Mouse (Mus musculus): ENCODE measurements around the gene Shld2. TPM values are rescaled to one million over a fixed set of nuclear protein-coding genes. Genes with fewer than 3 reads are reported as not detected.
A peak's percentile ranks its signal among the peaks of the same experiment; 100 is the strongest.

Shld2 gene
- polyA plus RNA-seq, 1 experiment from 2014 or later: 4.8 TPM

DNA sequence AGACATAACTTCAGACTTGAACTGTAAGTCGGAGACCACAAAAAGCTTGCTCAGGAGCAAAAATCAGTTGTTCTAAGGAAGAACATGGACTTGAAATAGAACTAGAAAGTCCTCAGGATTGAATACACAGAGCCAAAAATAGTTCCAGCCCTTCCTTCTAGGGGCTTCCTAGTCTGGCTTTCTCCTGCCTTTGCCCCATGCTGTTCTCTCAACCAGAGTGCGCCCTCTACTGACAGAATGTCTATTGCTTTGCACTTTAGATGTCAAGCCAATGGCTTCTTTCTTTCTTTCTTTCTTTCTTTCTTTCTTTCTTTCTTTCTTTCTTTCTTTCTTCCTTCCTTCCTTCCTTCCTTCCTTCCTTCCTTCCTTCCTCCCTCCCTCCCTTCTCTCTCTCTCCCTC, 101.6 kb downstream of the Shld2 start:
- no peak overlapping the region for H3K9ac ChIP-seq (ENCODE audit: low read depth, low read length)
- H3K36me3 ChIP-seq (ENCODE audit: control insufficient read depth, insufficient read depth, low read length): no peaks in the 10 kb centered on the region
- no peaks in the 10 kb centered on the region for H3K27me3 ChIP-seq (ENCODE audit: control insufficient read depth, insufficient read depth, low read depth, low read length)
- H3K4me2 ChIP-seq (ENCODE audit: low read length): no peak overlapping the region
- no peak for ATAC-seq
- no peak overlapping the region for H3K27ac ChIP-seq (ENCODE audit: low read length)
- H3K4me1 ChIP-seq (ENCODE audit: control insufficient read depth, insufficient read depth, low read length): no peaks in the 10 kb centered on the region
- no peak overlapping the region for H3K4me3 ChIP-seq (ENCODE audit: low read depth, low read length)
- H3K9me3 ChIP-seq (replicated peaks; ENCODE audit: control insufficient read depth, low read length, poor library complexity, severe bottlenecking): no peaks in the 10 kb centered on the region
- 55% methylated on average over 2 of the region's 2 CpGs for WGBS

DNA sequence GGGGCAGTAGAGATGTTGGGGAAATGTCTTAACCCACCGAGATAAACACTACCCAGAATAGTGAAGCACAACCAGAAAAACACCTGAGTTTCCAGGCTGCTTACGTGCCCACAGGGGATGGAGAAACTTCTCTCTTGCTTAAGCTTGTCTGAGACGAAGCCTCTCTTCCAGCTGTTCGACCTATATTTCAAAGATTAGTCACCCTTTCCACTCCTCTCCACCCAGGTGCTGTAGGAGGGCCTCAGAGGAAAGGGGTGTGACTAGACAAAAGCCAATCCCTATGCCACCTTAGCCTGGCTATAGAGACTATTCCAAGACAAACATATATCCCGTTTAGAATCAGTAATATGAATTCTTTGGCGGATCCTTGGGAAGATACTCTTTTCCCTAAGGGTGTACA, 102.3 kb downstream of the Shld2 start:
- H3K4me1 ChIP-seq (ENCODE audit: control insufficient read depth, insufficient read depth, low read length): no peaks in the 10 kb centered on the region
- WGBS: 82% methylated on average over 6 of the region's 6 CpGs
- no peak overlapping the region for H3K27ac ChIP-seq (ENCODE audit: low read length)
- H3K27me3 ChIP-seq (ENCODE audit: control insufficient read depth, insufficient read depth, low read depth, low read length): no peaks in the 10 kb centered on the region
- H3K9ac ChIP-seq (ENCODE audit: low read depth, low read length): no peak overlapping the region
- ATAC-seq: no peak
- no peak overlapping the region for H3K4me3 ChIP-seq (ENCODE audit: low read depth, low read length)
- H3K36me3 ChIP-seq (ENCODE audit: control insufficient read depth, insufficient read depth, low read length): no peaks in the 10 kb centered on the region
- H3K9me3 ChIP-seq (replicated peaks; ENCODE audit: control insufficient read depth, low read length, poor library complexity, severe bottlenecking): no peaks in the 10 kb centered on the region
- no peak overlapping the region for H3K4me2 ChIP-seq (ENCODE audit: low read length)

DNA sequence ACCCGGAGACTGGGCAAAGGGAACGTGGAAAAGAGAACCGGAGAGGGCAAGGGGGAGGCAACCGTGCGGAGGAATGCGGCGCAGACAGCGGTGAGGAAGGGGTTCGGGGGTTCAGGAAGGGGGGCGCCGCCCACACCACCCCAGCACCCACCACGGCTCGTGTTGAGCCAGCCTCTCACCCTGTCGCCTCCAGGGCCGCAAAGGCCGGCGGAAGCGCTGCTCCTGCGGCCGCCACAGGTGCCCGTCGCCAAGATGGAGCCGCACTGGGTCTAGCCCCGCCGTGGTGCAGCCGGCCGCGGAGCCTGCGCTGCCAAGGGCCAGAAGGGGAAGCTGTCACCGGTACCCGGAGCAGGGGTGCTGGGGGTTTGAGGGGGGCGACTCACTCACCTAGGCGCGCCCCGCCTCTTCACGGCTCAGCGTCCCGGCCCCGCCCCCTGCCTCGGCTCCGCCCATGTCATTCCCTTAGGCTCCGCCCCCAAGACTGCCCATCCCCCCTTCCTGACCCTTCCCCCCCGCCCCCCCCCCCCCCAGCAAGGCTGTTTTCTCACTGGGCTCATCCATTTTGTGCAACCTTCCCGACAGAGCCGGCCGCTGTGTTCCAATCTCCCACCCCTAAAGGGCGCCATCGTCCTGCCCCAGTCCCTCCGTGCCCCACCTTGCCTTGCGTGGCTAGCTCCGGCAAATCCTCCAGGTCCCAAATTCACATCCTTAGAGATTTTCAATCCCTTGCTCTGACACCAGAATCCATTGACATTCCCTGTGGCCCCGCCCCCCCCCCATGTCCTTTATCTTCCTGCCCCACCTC, 108.9 kb downstream of the Shld2 start, which contains the start of gene Gprin2:
TSS of gene Gprin2 (minus strand) at position 423 of the 805 bp plus-strand sequence.
- peak within 1 kb of the TSS; percentile 85 for H3K27ac ChIP-seq (ENCODE audit: low read length)
- no peaks in the 10 kb centered on the region for H3K9me3 ChIP-seq (replicated peaks; ENCODE audit: control insufficient read depth, low read length, poor library complexity, severe bottlenecking)
- no peaks in the 10 kb centered on the region for H3K27me3 ChIP-seq (ENCODE audit: control insufficient read depth, insufficient read depth, low read depth, low read length)
- peak within 1 kb of the TSS; percentile 76 for H3K4me3 ChIP-seq (ENCODE audit: low read depth, low read length)
- H3K4me1 ChIP-seq (ENCODE audit: control insufficient read depth, insufficient read depth, low read length): peaks cover 14% of the 10 kb centered on the region
- H3K36me3 ChIP-seq (ENCODE audit: control insufficient read depth, insufficient read depth, low read length): no peaks in the 10 kb centered on the region
- ATAC-seq: peak; percentile 84
- 3% methylated on average over 33 of the region's 52 CpGs for WGBS
- peak within 1 kb of the TSS; percentile 84 for H3K4me2 ChIP-seq (ENCODE audit: low read length)
- H3K9ac ChIP-seq (ENCODE audit: low read depth, low read length): peak within 1 kb of the TSS; percentile 89

DNA sequence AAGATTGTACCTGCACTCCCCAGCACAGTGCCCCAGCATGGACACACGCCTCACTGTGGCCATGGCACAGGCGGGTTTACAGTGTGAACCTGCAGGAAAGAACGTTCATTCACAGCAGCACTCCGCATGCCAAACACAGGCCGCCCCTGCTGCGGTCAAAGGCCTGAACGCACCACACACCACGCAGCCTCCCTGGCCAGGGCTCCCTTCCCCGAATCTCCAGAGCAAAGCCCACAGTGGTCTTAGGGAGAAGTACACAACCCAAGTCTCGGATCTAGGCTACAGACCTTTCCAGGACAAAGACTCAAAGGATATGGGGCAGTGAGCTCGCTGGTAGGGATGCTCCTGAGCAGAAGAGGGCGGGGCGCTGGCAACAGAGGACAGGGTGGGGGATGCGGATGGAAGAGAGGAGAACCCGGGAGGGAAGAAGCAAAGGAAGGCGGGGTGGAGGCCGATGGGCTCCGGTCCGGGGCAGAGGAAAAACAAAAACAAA, 109.5 kb downstream of the Shld2 start:
- ATAC-seq: peak; percentile 84
- Histone ChIP-seq H3K9me3 (replicated peaks; ENCODE audit: control insufficient read depth, low read length, poor library complexity, severe bottlenecking) (no peaks in the 10 kb centered on the region), H3K4me1 (ENCODE audit: control insufficient read depth, insufficient read depth, low read length) (peaks cover 14% of the 10 kb centered on the region), H3K27ac (ENCODE audit: low read length) (peak overlapping the region; percentile 85), H3K9ac (ENCODE audit: low read depth, low read length) (peak overlapping the region; percentile 89), H3K27me3 (ENCODE audit: control insufficient read depth, insufficient read depth, low read depth, low read length) (no peaks in the 10 kb centered on the region), H3K4me3 (ENCODE audit: low read depth, low read length) (peak overlapping the region; percentile 76), H3K36me3 (ENCODE audit: control insufficient read depth, insufficient read depth, low read length) (no peaks in the 10 kb centered on the region), H3K4me2 (ENCODE audit: low read length) (peak overlapping the region; percentile 84)
- WGBS: 2% methylated on average over 19 of the region's 19 CpGs

DNA sequence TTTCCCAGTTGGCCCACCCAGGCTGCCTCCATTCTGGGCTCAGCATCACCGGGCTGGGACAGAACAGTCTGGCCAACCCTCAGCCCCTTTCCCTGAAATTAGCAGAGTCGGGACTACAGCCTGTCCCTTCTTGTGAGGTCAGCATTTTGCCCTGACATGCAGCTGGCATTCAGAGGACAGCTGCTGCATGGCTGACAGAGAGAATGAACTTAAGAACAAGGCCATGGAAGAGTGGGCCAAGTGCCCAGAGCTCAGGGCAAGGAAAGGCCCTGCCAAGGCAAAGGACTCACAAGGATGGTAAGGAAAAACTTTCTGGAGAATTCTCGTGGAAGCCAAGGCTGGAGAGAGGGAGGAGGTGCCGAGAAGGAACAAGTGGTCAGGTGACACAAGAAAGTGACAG, 113.6 kb downstream of the Shld2 start:
- Histone ChIP-seq H3K27ac (ENCODE audit: low read length) (no peak overlapping the region), H3K4me2 (ENCODE audit: low read length) (no peak overlapping the region), H3K4me3 (ENCODE audit: low read depth, low read length) (no peak overlapping the region), H3K27me3 (ENCODE audit: control insufficient read depth, insufficient read depth, low read depth, low read length) (no peaks in the 10 kb centered on the region), H3K36me3 (ENCODE audit: control insufficient read depth, insufficient read depth, low read length) (peaks cover 12% of the 10 kb centered on the region), H3K9ac (ENCODE audit: low read depth, low read length) (no peak overlapping the region), H3K9me3 (replicated peaks; ENCODE audit: control insufficient read depth, low read length, poor library complexity, severe bottlenecking) (no peaks in the 10 kb centered on the region), H3K4me1 (ENCODE audit: control insufficient read depth, insufficient read depth, low read length) (peaks cover 14% of the 10 kb centered on the region)
- 49% methylated on average over 4 of the region's 4 CpGs for WGBS
- ATAC-seq: no peak

DNA sequence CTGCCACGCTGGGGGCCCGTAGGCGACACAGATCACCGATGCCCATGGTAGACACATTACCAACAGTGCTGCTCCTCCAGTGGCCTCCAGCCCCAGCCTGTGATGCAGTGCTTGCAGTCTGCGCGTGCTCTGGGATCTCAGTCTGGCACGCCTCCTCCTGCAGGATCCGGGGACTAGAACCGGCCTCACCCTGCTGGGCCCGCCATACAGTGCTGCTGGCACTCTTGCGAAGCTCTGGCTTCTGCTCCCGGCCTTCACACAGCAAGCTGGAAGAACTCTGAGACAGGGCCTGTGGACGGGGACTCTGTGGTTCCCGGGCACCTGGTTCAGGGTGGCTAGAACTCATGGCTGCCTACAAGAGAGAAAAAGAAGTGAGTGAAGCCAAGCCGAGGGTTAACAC, 114.8 kb downstream of the Shld2 start:
- WGBS: 90% methylated on average over 15 of the region's 15 CpGs
- no peak overlapping the region for H3K4me2 ChIP-seq (ENCODE audit: low read length)
- no peak overlapping the region for H3K4me3 ChIP-seq (ENCODE audit: low read depth, low read length)
- no peak overlapping the region for H3K27ac ChIP-seq (ENCODE audit: low read length)
- H3K4me1 ChIP-seq (ENCODE audit: control insufficient read depth, insufficient read depth, low read length): peaks cover 14% of the 10 kb centered on the region
- no peaks in the 10 kb centered on the region for H3K27me3 ChIP-seq (ENCODE audit: control insufficient read depth, insufficient read depth, low read depth, low read length)
- peaks cover 12% of the 10 kb centered on the region for H3K36me3 ChIP-seq (ENCODE audit: control insufficient read depth, insufficient read depth, low read length)
- H3K9ac ChIP-seq (ENCODE audit: low read depth, low read length): no peak overlapping the region
- no peak for ATAC-seq
- no peaks in the 10 kb centered on the region for H3K9me3 ChIP-seq (replicated peaks; ENCODE audit: control insufficient read depth, low read length, poor library complexity, severe bottlenecking)

DNA sequence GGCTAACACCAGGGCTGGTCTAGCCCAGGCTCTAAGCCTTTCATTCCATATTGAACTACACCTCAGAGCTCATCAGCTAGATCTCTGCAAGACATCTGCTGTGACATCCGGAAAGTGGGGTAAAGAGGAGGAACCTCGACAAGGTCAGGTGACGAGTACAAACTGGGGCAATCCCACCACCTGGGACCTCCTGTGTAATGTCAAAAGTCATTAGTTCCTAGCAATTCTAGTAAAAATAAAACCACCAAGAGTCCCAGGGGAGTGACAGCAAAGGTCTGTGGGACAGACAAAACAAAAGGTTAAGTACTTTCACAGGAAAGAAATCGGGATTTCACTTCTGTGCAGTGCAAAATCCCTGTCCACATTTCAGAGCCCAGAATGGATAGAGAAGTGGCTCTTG, 116.4 kb downstream of the Shld2 start:
- no peak overlapping the region for H3K4me2 ChIP-seq (ENCODE audit: low read length)
- peaks cover 12% of the 10 kb centered on the region for H3K36me3 ChIP-seq (ENCODE audit: control insufficient read depth, insufficient read depth, low read length)
- WGBS: 79% methylated on average over 4 of the region's 4 CpGs
- H3K9me3 ChIP-seq (replicated peaks; ENCODE audit: control insufficient read depth, low read length, poor library complexity, severe bottlenecking): no peaks in the 10 kb centered on the region
- H3K4me3 ChIP-seq (ENCODE audit: low read depth, low read length): no peak overlapping the region
- no peaks in the 10 kb centered on the region for H3K27me3 ChIP-seq (ENCODE audit: control insufficient read depth, insufficient read depth, low read depth, low read length)
- H3K9ac ChIP-seq (ENCODE audit: low read depth, low read length): no peak overlapping the region
- H3K4me1 ChIP-seq (ENCODE audit: control insufficient read depth, insufficient read depth, low read length): 0 out of 2 replicates have a peak, but pooled peaks cover 2% of the 10 kb centered on the region
- H3K27ac ChIP-seq (ENCODE audit: low read length): no peak overlapping the region
- no peak for ATAC-seq

DNA sequence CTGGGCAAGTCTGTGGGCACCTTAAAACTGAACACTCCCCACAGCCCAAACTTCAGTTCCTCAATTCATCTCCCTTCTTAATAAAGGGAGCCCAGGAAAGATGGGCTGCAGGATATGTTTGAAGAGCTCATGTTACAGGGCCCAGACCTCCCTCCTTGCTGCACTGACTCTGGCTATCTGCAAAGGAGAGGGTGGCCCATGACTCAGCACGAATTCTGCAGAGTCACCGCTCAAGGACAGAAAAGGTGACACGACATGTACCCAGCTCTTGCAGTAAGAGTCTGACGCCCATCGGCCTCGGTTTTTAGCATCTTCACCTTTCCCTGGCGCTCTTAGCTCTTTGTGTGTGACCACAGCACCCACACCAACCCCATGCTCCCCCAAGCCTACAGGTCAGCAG, 119.9 kb downstream of the Shld2 start:
- Histone ChIP-seq H3K4me2 (ENCODE audit: low read length) (no peak overlapping the region), H3K9me3 (replicated peaks; ENCODE audit: control insufficient read depth, low read length, poor library complexity, severe bottlenecking) (no peaks in the 10 kb centered on the region), H3K27ac (ENCODE audit: low read length) (no peak overlapping the region), H3K4me3 (ENCODE audit: low read depth, low read length) (no peak overlapping the region), H3K36me3 (ENCODE audit: control insufficient read depth, insufficient read depth, low read length) (peaks cover 12% of the 10 kb centered on the region), H3K27me3 (ENCODE audit: control insufficient read depth, insufficient read depth, low read depth, low read length) (no peaks in the 10 kb centered on the region), H3K4me1 (ENCODE audit: control insufficient read depth, insufficient read depth, low read length) (no peaks in the 10 kb centered on the region), H3K9ac (ENCODE audit: low read depth, low read length) (no peak overlapping the region)
- no peak for ATAC-seq
- 85% methylated on average over 7 of the region's 7 CpGs for WGBS

DNA sequence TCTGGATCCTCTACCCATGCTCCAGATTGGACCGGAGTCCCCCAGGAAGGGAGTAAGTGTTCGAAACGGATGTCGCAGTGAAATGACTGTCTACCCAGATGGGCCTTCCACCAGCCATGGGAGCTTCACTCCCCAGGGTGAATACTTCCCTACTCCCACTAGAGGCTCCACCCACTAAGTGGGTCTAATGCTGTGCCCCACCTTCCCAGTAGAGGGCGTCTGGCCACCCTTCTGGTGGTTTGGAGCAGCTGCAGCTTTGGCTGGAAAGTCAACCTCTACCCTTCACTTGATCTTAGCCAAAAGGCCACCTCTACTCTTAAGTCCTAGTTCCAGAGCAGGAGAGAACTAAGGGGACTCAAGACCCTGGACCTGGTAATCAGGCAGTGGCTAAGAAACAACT, 121.7 kb downstream of the Shld2 start:
- WGBS: 62% methylated on average over 5 of the region's 5 CpGs
- Histone ChIP-seq H3K4me3 (ENCODE audit: low read depth, low read length) (no peak overlapping the region), H3K36me3 (ENCODE audit: control insufficient read depth, insufficient read depth, low read length) (peaks cover 6% of the 10 kb centered on the region; the same call in 1 of the 2 replicates), H3K9ac (ENCODE audit: low read depth, low read length) (no peak overlapping the region), H3K4me1 (ENCODE audit: control insufficient read depth, insufficient read depth, low read length) (no peaks in the 10 kb centered on the region), H3K4me2 (ENCODE audit: low read length) (no peak overlapping the region), H3K9me3 (replicated peaks; ENCODE audit: control insufficient read depth, low read length, poor library complexity, severe bottlenecking) (no peaks in the 10 kb centered on the region), H3K27me3 (ENCODE audit: control insufficient read depth, insufficient read depth, low read depth, low read length) (no peaks in the 10 kb centered on the region), H3K27ac (ENCODE audit: low read length) (no peak overlapping the region)
- no peak for ATAC-seq

Data from midbrain, embryonic 16.5 days (tissue).